Mouse (Mus musculus) midbrain, embryonic 13.5 days (tissue): ENCODE data around the gene Gm4756. TPM values are rescaled to one million over a fixed set of nuclear protein-coding genes. Genes with fewer than 3 reads are reported as not detected.

Source experiments
- ATAC-seq: fragments of 200-750 bp; cut with Nextera tagmentation; 2 replicates; pipeline ENCODE4 v1.8.0; 2017; ENCODE audit warnings: mild to moderate bottlenecking, moderate TSS enrichment, moderate library complexity
- H3K27ac ChIP-seq: fragments of 300-500 bp; sonication (generic); 2 replicates; pipeline ENCODE4 v1.5.1; 2015; ENCODE audit warnings: inconsistent platforms, mild to moderate bottlenecking, moderate library complexity
- H3K27me3 ChIP-seq: fragments of 300-500 bp; sonication (generic); 2 replicates; pipeline ENCODE4 v1.6.1; 2015; ENCODE audit warnings: mild to moderate bottlenecking, inconsistent platforms
- H3K36me3 ChIP-seq: fragments of 300-500 bp; sonication (generic); 2 replicates; pipeline ENCODE4 v1.6.1; 2015; ENCODE audit warnings: mild to moderate bottlenecking, inconsistent platforms
- H3K4me1 ChIP-seq: fragments of 300-500 bp; sonication (generic); replicated peaks from 2 replicates; pipeline ENCODE4 v1.6.1; 2015; ENCODE audit warnings: inconsistent platforms
- H3K4me2 ChIP-seq: fragments of 300-500 bp; sonication (generic); replicated peaks from 2 replicates; pipeline ENCODE4 v1.6.1; 2015; ENCODE audit warnings: moderate library complexity, mild to moderate bottlenecking, inconsistent platforms
- H3K4me3 ChIP-seq: fragments of 300-500 bp; sonication (generic); replicated peaks from 2 replicates; pipeline ENCODE4 v1.5.1; 2015; ENCODE audit warnings: mild to moderate bottlenecking, inconsistent platforms
- H3K9ac ChIP-seq: fragments of 300-500 bp; sonication (generic); replicated peaks from 2 replicates; pipeline ENCODE4 v1.6.1; 2015; ENCODE audit warnings: mild to moderate bottlenecking, inconsistent platforms
- H3K9me3 ChIP-seq: fragments of 300-500 bp; sonication (generic); 2 replicates; pipeline ENCODE4 v1.6.1; 2016; ENCODE audit warnings: mild to moderate bottlenecking, inconsistent platforms
- WGBS: fragments of 180-500 bp; shearing (Covaris S2); methylation state at CpG from one replicate; pipeline ENCODE4 v1.1.7; 2015; 5-methylcytosine and 5-hydroxymethylcytosine counted together
- polyA plus RNA-seq: library from polyadenylated mRNA; unstranded; fragments of >200 nt; fragmentation: Nextera tagmentation; extraction: Ambion mirVana; gene quantifications from 2 replicates; pipeline ENCODE4 v1.2.1, GENCODE M21; 2015

The Gm4756 gene
- polyA plus RNA-seq, 1 experiment from 2014 or later, result not detected

DNA sequence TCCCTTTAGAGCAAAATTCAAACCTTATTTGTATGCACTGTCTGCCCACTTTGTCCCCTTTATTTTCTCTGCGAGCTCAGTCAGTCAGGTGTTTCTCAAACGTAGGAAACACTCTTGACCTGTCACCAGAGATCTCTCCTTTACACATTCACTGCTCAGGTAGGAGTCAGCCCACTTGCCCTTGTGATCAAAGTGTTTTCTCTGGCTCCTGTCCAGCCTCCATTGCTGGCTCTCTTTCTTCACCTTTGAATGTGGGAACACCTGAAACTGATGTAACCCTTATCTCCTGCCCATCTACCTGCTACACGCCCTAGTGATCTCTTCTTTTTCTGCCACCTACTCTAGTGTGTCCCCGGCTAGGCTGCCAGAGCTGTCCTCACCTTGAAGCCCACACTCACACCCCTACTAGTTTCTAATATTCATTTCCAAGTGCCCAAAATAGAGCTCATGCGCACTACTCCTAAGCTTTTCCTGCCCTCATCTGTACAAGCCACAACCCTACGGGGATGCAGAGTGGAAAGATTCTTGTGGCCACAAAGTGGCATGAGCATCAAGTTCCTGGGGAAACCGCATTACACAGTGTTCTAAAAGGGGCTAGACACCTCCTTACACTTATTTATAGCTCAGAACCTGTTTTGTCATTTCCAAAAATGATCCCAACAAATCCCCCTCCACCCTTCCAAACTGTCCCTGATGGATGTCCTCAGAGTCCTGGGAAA is 24.8 kb upstream of the Gm4756 start:
- no peak overlapping the region for H3K9ac ChIP-seq
- 0 out of 2 replicates have a peak, but pooled peaks cover 2% of the 10 kb centered on the region for H3K4me1 ChIP-seq
- H3K4me3 ChIP-seq, result no peak overlapping the region
- H3K27me3 ChIP-seq, result no peaks in the 10 kb centered on the region
- H3K9me3 ChIP-seq, result no peaks in the 10 kb centered on the region
- no peaks in the 10 kb centered on the region for H3K36me3 ChIP-seq
- no peak for ATAC-seq
- WGBS, result 85% methylated on average over 7 of the region's 7 CpGs
- H3K4me2 ChIP-seq, result no peak overlapping the region
- H3K27ac ChIP-seq, result no peak overlapping the region

DNA sequence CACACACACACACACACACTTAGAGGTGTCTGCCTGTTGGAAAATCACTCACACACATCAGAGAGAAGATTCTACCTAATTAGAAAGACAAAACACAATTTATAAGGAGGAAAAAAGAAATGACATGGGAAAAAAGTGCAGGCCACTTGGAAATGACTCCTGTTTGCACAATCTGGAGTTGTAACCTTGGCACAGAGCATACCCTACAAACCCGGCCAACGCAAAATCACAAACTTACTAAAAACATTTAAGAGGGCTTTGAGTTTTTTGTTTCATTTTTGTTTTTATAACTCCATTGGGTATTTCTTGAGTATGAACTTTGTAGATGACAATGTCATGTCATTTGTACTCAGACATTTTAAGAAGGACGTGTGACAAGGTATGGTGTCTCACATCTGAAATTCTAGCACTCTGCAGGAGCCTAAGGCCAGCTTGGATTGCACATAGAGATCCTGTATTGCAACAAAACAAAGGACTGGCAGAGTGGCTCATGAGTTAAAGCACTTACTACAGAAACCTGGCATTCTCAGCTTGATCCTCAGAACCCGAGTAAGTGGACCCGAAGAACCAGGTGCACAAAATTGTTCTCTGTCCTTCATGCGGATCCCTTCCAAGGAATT is 22.2 kb upstream of the Gm4756 start:
- 95% methylated on average over 6 of the region's 6 CpGs for WGBS
- no peak for ATAC-seq
- no peak overlapping the region for H3K27ac ChIP-seq
- H3K9me3 ChIP-seq, result no peaks in the 10 kb centered on the region
- H3K27me3 ChIP-seq, result no peaks in the 10 kb centered on the region
- H3K4me2 ChIP-seq, result no peak overlapping the region
- H3K9ac ChIP-seq, result no peak overlapping the region
- H3K4me3 ChIP-seq, result no peak overlapping the region
- no peaks in the 10 kb centered on the region for H3K4me1 ChIP-seq
- H3K36me3 ChIP-seq, result no peaks in the 10 kb centered on the region

DNA sequence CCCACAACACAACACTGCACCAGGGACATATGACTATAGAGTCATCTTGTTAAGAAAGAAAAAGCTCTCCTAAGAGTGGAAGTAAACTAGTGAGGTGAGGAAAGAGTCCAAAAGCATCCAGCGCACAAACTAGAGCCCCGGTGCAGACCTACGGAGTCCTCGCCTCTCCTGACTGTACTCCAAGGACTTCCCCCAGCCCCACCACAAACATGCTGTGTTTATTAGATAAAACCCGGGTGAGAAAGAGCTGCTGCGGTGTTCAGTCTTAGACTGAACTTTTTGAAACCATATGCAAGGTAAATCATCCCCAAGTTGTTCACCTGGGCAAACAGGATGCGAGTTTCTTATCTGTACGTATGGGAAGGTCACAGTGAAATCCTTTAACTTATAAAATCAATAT is 21.5 kb upstream of the Gm4756 start:
- Histone ChIP-seq H3K4me3 (no peak overlapping the region), H3K27ac (no peak overlapping the region), H3K4me1 (no peaks in the 10 kb centered on the region), H3K9ac (no peak overlapping the region), H3K9me3 (no peaks in the 10 kb centered on the region), H3K27me3 (no peaks in the 10 kb centered on the region), H3K4me2 (no peak overlapping the region), H3K36me3 (no peaks in the 10 kb centered on the region)
- ATAC-seq, result no peak
- 91% methylated on average over 8 of the region's 8 CpGs for WGBS

DNA sequence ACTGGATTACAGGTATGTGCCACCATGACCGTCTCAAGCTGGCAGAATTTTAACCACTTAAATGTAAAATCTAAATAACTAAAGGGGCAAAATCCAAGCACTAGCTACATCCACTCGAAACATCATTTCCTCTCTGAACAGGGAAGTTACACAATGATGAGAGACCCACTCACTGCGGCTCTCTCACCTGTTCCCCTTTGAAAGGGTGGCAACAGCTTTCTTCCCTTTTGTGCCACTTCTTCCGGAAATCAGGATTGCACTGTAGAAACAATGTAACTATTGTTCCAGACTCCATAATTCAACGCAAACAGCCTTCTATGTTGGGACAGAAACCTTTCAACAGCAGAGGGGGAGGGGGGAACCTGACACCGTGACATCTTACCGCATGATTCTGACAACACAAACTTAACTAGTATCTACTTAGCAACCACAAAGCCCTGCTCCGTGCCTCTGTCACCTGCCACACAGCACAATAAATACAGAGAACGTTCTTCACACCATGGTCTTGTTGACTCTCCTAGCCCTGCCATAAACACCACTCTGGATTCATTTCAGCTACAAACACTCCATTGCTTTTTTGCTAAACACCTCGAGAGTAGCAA is 18.5 kb upstream of the Gm4756 start:
- no peak for ATAC-seq
- Histone ChIP-seq H3K36me3 (no peaks in the 10 kb centered on the region), H3K9me3 (no peaks in the 10 kb centered on the region), H3K27me3 (peaks cover 4% of the 10 kb centered on the region; the same call in 1 of the 2 replicates), H3K4me2 (no peak overlapping the region), H3K4me3 (no peak overlapping the region), H3K27ac (no peak overlapping the region), H3K4me1 (peaks cover 16% of the 10 kb centered on the region), H3K9ac (no peak overlapping the region)
- WGBS, result 65% methylated on average over 10 of the region's 10 CpGs

DNA sequence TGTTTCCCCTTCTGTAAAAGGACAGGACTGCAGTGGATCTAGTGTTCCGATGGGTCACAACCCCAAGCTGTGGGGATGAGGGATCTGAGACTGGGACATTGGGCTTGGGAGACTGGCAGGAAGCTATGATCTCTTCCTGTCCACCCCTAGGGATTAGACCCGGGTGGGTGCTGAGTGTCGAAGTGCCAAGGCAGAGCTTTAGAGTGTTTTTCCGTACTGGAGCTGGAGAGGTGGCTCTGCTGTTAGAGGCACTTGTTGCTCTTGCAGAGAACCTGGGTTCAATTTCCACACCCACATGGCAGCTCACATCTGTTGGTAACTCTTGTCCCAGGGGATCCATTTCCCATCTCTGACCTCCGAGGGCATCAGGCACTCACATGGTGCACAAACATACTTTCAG is 16.6 kb upstream of the Gm4756 start:
- Histone ChIP-seq H3K27me3 (peaks cover 4% of the 10 kb centered on the region; the same call in 1 of the 2 replicates), H3K9me3 (no peaks in the 10 kb centered on the region), H3K27ac (no peak overlapping the region), H3K4me3 (no peak overlapping the region), H3K4me2 (no peak overlapping the region), H3K4me1 (peaks cover 16% of the 10 kb centered on the region), H3K9ac (no peak overlapping the region), H3K36me3 (no peaks in the 10 kb centered on the region)
- no peak for ATAC-seq
- WGBS, result 87% methylated on average over 5 of the region's 5 CpGs

DNA sequence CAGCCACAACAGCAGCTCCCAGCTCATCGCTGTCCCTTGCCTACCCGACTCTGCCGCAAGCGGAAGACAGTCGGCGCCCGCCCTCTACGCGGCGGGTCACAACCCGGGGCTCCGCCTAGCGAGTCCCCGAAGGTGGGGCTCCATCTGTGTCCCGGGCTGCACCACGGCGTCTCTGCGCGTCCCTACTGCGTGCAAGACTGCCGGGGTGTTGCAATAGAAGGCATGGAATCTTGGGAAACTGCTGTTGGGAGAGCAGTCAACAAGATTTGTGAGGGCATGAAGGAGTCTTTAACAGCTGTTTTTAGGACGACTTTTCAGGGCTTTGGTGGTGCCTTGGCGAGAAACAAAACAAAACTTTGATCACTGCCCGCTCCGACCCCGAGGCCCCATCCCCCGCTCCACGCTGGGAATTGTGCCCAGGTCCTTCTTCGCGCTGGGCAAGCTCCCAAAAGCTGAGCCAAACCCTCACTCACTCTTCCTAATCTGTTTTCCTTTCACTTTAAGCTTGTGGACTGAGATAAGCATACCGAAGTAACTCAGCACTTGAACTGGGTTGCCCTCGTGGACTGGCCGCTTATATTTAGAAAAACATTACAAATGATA is 15.4 kb upstream of the Gm4756 start, which contains the start of gene Dhrs7:
TSS of gene Dhrs7 (minus strand) at position 175 of the 603 bp plus-strand sequence.
- 4% methylated on average over 33 of the region's 33 CpGs for WGBS
- H3K27ac ChIP-seq, result peak within 1 kb of the TSS; percentile 36

DNA sequence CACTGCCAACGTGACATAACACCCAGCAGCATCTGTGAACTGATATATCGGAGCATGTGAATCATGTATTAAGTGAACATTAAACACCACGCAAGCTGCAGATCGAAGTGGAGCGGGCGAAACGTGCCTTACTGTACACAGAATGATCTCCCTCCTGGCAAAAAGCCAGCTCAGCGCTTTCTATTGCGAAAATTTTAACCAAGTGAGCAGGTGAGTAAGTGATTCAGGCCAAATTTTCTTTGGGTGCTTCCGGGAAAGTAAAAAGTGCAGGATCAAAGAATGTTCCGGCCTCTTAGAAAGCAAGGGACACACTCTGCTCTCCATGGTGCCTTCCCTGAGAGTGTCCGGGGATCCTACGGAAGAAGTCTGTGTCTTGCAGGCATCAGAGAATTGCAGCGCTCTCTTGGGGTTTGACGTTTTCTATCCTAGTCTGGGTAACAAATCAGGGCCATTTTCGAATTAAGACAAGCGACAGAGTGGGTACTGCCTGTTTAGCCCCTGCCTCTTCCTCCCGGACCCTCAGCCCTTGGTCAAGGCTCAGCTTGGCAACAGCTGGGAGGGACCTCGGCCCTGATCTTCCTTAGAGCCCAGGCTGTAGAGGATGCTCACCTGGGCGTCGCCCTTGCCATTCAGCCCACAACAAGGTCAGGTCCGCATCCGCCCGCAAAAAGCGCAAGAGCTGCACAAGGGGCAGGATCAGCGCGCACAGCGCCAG is 14.7 kb upstream of the Gm4756 start:
- H3K27me3 ChIP-seq, result peaks cover 4% of the 10 kb centered on the region; the same call in 1 of the 2 replicates
- H3K27ac ChIP-seq, result peak overlapping the region; percentile 36
- H3K9ac ChIP-seq, result peak overlapping the region; percentile 80
- peak overlapping the region; percentile 60 for H3K4me3 ChIP-seq
- H3K36me3 ChIP-seq, result no peaks in the 10 kb centered on the region
- H3K4me2 ChIP-seq, result peak overlapping the region; percentile 94
- H3K4me1 ChIP-seq, result peaks cover 16% of the 10 kb centered on the region
- 9% methylated on average over 28 of the region's 28 CpGs for WGBS
- no peaks in the 10 kb centered on the region for H3K9me3 ChIP-seq
- ATAC-seq, result no peak; the same call in 1 of the 2 replicates

More for the DNA sequence above, 15.4 kb upstream of the Gm4756 start, which contains the start of gene Dhrs7:
- peaks cover 16% of the 10 kb centered on the region for H3K4me1 ChIP-seq
- H3K4me2 ChIP-seq, result peak within 1 kb of the TSS; percentile 94
- peak within 1 kb of the TSS; percentile 60 for H3K4me3 ChIP-seq
- no peaks in the 10 kb centered on the region for H3K36me3 ChIP-seq
- peak within 1 kb of the TSS; percentile 80 for H3K9ac ChIP-seq
- ATAC-seq, result peak; percentile 95
- peaks cover 4% of the 10 kb centered on the region; the same call in 1 of the 2 replicates for H3K27me3 ChIP-seq
- no peaks in the 10 kb centered on the region for H3K9me3 ChIP-seq

DNA sequence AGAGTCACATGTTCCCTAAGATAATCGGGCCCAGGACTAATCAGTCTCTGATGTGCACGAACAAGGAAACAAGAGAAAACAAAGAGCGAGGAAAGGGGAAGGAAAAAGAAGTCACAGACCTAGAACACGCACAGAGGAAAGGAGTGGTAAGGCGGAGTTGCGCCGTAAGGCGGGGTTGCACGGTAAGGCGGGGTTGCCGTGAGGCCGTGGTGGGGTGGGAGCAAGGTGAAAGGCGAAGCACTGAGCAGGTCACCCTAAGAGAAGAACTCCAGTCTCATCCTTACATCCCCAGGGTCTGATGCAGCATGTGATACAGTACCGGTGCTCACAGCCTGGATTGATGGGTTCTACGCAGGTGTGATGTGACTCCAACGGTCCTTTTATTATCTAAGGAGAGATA is 6.3 kb upstream of the Gm4756 start:
- Histone ChIP-seq H3K4me2 (no peak overlapping the region), H3K27ac (no peak overlapping the region), H3K9me3 (no peaks in the 10 kb centered on the region), H3K27me3 (no peaks in the 10 kb centered on the region), H3K36me3 (no peaks in the 10 kb centered on the region), H3K9ac (no peak overlapping the region), H3K4me3 (no peak overlapping the region), H3K4me1 (no peaks in the 10 kb centered on the region)
- ATAC-seq, result no peak
- 90% methylated on average over 16 of the region's 16 CpGs for WGBS

DNA sequence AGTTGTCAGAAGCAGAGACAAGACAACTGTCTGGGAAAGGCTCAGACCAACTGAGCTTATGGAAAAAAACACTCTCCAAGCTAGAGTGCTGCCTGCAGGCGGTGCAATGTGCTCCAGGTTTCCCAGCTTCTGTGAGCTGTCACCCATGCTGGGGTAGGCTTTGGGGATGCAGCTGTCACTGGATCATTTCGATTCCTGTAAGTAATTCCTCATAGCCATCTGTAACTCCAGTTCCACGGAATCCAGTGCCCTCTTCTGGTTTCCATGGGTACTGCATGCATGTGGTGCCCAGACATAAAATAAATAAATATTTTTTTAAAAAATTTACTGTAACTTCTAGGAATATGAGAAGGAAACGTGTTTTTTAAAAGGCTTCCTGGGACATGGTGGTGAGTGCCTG is 5.2 kb upstream of the Gm4756 start:
- Histone ChIP-seq H3K4me1 (no peaks in the 10 kb centered on the region), H3K27me3 (no peaks in the 10 kb centered on the region), H3K9me3 (no peaks in the 10 kb centered on the region), H3K4me2 (no peak overlapping the region), H3K27ac (no peak overlapping the region), H3K36me3 (no peaks in the 10 kb centered on the region), H3K4me3 (no peak overlapping the region), H3K9ac (no peak overlapping the region)
- ATAC-seq, result peak; percentile 62; the same call in 1 of the 2 replicates
- 18% methylated on average over 4 of the region's 4 CpGs for WGBS

DNA sequence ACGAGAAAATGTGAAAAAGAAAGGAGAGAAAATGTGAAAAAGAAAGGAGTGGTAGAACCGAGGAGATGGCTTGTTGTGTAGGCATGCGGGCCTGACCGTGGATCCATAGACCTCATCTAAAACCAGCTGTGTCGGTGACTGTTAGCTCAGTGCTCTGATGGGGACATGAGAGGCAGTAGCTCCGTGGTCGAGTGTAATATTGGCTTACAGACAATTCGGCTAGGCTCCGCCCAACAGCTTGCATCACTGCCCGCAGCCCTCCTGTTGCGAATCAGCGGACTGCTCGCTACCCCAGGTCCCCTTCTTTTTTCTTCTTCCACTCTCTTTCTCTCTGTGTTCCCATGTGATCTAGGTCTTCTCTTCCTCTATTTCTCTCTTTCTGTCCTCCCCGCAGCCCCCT is 540 bp downstream of the Gm4756 start:
- WGBS, result 92% methylated on average over 14 of the region's 14 CpGs
- no peak overlapping the region for H3K4me3 ChIP-seq
- no peaks in the 10 kb centered on the region for H3K27me3 ChIP-seq
- no peaks in the 10 kb centered on the region for H3K36me3 ChIP-seq
- H3K9ac ChIP-seq, result no peak overlapping the region
- H3K27ac ChIP-seq, result no peak overlapping the region
- H3K9me3 ChIP-seq, result peaks cover 4% of the 10 kb centered on the region; the same call in 1 of the 2 replicates
- no peaks in the 10 kb centered on the region for H3K4me1 ChIP-seq
- H3K4me2 ChIP-seq, result no peak overlapping the region
- no peak for ATAC-seq

DNA sequence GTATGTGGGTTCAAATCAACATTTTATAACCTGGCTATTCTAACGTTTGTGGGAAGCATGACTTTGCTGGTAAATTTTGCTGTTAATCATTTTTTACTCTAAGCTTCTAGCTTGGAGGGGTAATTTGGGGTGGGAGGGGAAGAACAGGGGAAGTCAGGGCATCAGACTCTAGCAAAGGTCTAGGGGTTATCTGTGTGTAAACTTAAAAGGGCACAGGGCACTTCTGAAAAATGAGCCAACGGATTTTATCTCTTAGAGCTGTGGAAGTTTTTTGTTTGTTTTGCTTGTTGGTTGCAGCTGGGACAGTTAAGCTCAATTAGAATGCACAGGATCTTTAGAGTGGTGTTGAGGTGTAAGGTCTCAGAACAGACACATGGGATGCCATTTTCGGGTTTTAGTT is 11.4 kb downstream of the Gm4756 start:
- Histone ChIP-seq H3K4me2 (no peak overlapping the region), H3K9ac (no peak overlapping the region), H3K36me3 (no peaks in the 10 kb centered on the region), H3K9me3 (peaks cover 8% of the 10 kb centered on the region; the same call in 1 of the 2 replicates), H3K4me3 (no peak overlapping the region), H3K27ac (no peak overlapping the region), H3K4me1 (no peaks in the 10 kb centered on the region), H3K27me3 (no peaks in the 10 kb centered on the region)
- WGBS, result 91% methylated on average over 3 of the region's 3 CpGs
- no peak for ATAC-seq
